Mouse (Mus musculus) adrenal gland, postnatal 36 days (tissue): ENCODE data around the gene Abi3bp. TPM values are rescaled to one million over a fixed set of nuclear protein-coding genes. Genes with fewer than 3 reads are reported as not detected.

ENCODE experiments used
- DNase-seq, 2 experiments: peaks; one replicate each; pipeline ENCODE4 v3.0.0; 2021; ENCODE audit warnings: mixed read lengths in 1 of 2
- total RNA-seq, 2 experiments: library from RNA; stranded (reverse); gene quantifications; 2 replicates each; pipeline ENCODE4 v1.2.3; 2021

Abi3bp gene
- total RNA-seq, 2 experiments from 2014 or later = 6.6 to 8.9 TPM

- no peak for DNase-seq
These were observed 209.1 kb downstream of the Abi3bp start for GRCm38 (mm10) chr16:56686747-56687146.

- DNase-seq = no peak
These were observed 213.0 kb downstream of the Abi3bp start for GRCm38 (mm10) chr16:56690715-56691114.

GRCm38 (mm10) chr16:56696448-56696847, 218.8 kb downstream of the Abi3bp start:
- no peak for DNase-seq

- no peak for DNase-seq
These were observed 223.2 kb downstream of the Abi3bp start for GRCm38 (mm10) chr16:56700898-56701297.

- DNase-seq = no peak
These were observed 228.1 kb downstream of the Abi3bp start for GRCm38 (mm10) chr16:56705731-56706130.

GRCm38 (mm10) chr16:56710071-56710470, 232.4 kb downstream of the Abi3bp start:
- no peak for DNase-seq

- DNase-seq = no peak
These were observed 237.9 kb downstream of the Abi3bp start for GRCm38 (mm10) chr16:56715608-56716007.

- peak in 1 of 2 experiments; percentile 72 for DNase-seq
These were observed 239.0 kb downstream of the Abi3bp start for GRCm38 (mm10) chr16:56716557-56717179.

- peak; percentile 99 to 100 for DNase-seq
These were observed 239.8 kb downstream of the Abi3bp start, which contains the start of gene Tfg for GRCm38 (mm10) chr16:56717224-56718200. Gene Tfg (minus strand): TSS chr16:56717450.

GRCm38 (mm10) chr16:56719031-56719430, 241.4 kb downstream of the Abi3bp start:
- no peak for DNase-seq

GRCm38 (mm10) chr16:56722357-56722756, 244.7 kb downstream of the Abi3bp start:
- no peak for DNase-seq

GRCm38 (mm10) chr16:56724927-56725326, 247.2 kb downstream of the Abi3bp start:
- no peak for DNase-seq

GRCm38 (mm10) chr16:56729060-56729459, 251.4 kb downstream of the Abi3bp start:
- DNase-seq = no peak

Other genes starting within 250 kb of the Abi3bp start
- 10 to 100 TPM; 66.5 to 67.4 TPM for gene Tfg, start 239.6 kb downstream of the Abi3bp start, total RNA-seq